Mouse (Mus musculus) megakaryocyte progenitor cell, adult 5-6 weeks (primary cell): ENCODE measurements around the gene Gpc1. TPM values are rescaled to one million over a fixed set of nuclear protein-coding genes. Genes with fewer than 3 reads are reported as not detected.

Experiments
- ATAC-seq: replicated peaks from 2 replicates; pipeline ENCODE4 v1.8.0; 2016; ENCODE audit warnings: mild to moderate bottlenecking, moderate TSS enrichment, inconsistent platforms; ENCODE audit not compliant: poor library complexity
- total RNA-seq, 2 experiments: library from RNA; stranded (forward) in 1 of 2; stranded (reverse) in 1 of 2; fragments of 157-497, 149-512 nt in 1 of 2; fragments of 200-1000 nt in 1 of 2; gene quantifications; 2 replicates each; pipeline versions ENCODE4 v1.2.3 to v1.2.4; 2015 to 2017

Gene Gpc1
- total RNA-seq, 2 experiments from 2014 or later: 41.5 to 70.5 TPM

DNA sequence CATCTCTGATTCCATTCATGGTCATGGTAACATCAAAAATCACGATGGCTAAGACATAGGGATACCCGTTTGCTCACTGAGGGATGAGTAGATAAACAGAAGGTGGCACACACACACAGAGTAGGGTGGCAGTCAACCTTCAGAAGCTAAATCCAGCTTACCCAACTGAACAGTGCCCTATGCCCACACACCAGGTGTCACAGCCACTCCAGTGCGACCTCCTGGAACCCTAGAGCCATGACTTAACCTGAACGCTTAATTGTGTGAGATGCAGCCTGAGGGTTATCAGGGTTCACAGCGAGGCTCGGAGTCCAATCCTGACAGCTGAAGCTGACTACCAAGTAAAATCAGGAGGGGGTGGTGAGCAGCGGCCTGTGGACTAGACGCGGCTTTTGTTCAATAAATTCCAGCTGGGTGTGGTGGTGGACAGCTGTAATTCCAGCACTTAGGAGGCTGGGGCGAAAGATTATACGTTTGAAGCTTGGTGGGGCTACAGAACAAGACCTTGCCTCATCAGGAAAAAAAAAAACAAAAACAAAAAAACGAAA, 46.1 kb downstream of the Gpc1 start:
- no peak for ATAC-seq

DNA sequence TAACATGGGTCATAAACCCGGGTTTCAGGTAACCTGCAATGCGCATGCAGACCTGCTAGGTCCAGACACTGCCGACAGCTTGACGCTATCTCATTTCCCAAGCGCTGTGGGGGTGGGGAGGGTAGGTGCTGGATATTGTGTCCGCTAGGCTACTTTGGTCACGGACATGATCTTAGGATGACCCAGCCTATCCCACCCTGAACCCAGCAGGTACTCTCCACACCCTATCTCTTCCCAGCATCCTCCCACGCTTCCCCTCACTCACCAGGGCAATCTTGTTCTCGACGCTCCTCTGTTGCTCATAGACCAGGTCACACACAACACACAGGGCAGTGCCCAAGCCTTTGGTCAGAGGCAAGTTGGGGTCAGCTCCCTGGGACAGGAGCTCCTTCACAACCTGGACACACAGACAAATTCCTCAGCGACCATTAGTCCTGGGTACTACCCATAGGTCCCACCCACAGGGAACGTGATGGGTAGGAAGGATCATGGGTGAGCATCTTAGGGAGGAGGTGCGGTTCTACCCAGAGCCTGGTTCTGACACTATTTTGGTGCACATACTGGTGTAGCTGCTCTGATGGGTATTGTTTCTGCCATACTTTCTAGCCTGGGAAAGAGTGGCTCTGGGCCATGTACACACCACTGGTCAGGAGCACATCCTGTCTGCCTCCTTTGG, 46.8 kb downstream of the Gpc1 start:
- ATAC-seq: no peak

DNA sequence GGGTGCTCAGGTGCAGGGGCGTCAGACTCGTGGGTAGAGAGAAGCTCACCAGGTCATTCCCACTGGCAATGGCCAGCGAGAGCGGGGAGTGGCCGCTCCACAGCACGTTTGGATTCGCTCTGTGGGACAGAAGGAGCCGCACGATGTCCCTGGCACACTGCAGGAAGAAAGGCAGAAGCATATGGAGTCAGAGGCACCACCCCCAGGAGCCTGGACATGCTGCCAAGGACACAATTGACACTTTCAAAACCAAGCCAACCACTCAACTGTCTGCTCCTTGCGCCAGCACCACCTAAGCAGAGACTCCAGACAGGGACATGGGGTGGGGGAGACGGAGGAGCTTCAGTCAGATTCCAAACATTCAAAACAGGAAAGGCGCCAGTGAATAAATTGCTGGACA, 47.8 kb downstream of the Gpc1 start:
- no peak for ATAC-seq

DNA sequence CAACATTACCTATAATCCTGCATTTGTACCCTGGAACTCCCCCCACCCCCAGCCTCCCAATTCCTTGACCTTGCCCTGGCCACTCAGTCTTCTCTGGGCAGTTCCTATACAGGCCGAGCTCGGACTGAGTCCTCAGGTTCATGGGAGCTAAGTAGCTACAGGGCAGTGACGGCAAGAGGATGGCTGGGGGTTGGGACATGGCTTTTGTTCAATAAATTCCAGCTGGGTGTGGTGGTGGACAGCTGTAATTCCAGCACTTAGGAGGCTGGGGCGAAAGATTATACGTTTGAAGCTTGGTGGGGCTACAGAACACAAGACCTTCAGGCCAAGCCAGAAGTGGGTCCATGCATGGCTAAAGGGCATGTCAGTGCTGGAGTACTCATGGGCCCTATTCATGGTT, 48.7 kb downstream of the Gpc1 start:
- no peak for ATAC-seq

DNA sequence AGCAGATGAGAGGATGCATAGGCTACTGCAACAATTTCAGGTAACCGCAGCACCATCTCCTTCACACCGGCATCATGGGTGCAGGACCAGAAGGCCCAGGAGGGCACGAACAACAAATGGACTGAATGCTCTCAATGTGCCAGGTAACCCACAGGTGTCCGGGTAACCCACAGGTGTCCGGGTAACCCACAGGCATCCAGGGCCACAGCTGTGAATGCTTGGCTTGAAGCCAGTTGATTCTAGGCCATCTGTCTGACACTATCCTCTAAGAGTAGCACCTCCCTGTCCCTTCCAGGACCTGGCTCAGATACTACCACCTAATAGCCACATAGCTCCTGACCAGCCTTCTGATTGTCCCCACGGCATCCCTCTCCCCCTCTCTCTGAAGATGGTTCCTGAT, 50.5 kb downstream of the Gpc1 start:
- no peak for ATAC-seq

DNA sequence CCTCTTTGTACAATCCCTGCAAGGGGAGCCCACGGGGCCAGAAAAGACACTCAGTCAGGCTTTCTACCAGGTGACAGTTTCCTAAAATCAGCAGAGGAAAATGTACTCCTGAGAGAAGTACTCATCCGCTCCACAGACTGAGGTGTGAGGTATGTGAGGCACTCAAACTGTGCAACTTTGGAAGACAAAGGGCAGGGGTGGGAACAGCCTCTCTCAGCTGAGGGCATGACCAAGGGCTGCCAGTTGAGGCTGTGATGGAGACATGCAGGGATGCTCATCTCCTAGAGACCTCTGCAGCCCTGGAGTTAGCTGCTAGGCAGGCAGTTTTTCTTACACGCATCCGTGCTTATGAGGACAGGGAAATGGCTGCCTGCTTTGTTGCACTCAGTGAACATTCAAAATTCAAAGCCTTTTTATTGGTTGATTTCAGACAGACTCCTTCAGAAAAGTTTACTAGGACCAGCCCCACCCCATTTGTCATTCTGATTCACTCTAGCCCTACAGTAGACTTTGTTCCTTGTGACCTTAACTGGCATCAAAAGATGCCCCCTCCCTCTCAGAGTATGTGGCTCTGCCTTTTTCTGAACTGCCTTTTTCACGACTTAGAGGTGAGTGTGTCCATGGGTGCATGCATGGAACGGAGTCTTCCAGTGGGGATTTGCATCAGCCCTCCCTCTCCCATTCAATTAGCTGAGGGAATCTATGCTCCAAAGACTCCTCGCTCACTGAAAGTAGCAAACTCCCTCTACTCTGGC, 57.6 kb downstream of the Gpc1 start:
- ATAC-seq: no peak

DNA sequence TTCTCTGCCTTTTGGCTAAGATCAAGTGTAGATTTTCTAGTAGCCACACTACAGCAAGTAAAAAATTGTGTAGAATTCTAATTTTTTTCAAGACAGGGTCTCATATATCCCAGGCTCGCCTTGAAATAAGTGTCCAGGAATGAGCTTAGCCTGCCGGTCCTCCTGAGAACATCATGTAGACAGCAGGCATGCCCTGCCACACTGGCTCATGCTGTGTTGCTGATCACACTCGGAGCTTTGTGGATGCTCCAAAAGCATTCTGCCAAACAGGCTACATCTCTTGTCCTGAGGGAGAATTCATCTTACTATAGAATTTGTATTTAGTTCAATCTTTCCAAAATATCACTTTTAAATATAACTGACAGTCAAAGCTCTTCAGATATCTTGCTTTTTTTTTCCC, 61.3 kb downstream of the Gpc1 start:
- ATAC-seq: no peak

DNA sequence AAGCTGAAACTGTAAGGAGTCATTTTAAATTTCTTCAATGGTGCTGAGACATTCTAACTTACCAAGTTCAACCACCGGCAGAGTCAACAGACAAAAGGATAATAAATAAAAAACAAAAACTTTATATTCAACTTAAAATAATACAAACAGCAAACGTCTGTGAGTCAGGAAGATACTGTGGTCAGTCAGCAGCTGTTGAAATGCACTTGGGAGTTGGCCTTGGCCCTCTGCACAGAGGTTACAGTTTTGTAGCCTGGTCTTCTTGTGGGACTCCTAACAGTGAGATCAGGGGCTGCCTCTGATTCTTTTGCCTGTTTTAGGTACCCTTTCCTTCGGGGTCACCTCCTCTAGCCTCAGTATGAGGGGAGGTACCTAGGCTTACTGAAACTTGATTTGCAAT, 62.5 kb downstream of the Gpc1 start:
- no peak for ATAC-seq

DNA sequence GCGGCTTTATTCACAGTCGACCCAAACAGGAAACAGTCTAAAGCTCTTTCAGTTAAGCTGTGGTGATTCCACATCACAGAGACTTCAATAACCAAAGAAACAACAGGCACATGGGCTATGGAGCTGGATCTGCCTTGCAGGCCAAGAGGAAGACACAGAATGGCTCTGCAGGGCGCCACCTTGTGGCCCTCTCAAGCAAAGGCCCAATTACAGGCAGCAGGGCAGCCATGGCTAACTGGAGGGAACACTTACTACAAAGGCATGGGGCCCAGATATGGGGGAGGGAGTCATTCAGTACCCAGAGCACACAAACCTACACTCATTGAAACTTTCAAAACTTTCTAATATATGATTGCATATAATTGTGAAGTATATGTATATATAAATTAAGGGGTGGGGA, 63.6 kb downstream of the Gpc1 start:
- ATAC-seq: peak; percentile 99

DNA sequence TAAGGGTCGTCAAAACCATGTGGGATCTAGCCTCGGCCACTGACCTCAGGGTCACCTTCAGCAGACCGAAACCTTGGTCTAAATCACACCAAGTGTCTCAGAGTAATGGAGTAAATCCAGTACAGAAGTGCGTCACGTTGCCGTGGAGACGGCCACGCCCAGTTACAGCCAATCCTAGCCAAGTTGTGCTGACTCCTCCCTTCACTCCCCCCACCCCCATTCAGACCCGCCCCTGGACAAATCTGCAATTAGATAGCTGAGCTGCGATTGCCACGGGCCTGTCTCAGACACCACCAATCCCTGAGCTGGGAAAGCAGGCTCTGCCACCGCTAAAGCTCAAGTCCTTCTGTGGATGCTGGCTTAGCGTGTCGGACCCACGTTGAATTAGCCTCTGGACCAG, 71.3 kb downstream of the Gpc1 start, which contains the start of gene Ankmy1:
Ankmy1 (minus strand) TSS at position 121 of the 400 bp plus-strand sequence.
- ATAC-seq: peak; percentile 42

DNA sequence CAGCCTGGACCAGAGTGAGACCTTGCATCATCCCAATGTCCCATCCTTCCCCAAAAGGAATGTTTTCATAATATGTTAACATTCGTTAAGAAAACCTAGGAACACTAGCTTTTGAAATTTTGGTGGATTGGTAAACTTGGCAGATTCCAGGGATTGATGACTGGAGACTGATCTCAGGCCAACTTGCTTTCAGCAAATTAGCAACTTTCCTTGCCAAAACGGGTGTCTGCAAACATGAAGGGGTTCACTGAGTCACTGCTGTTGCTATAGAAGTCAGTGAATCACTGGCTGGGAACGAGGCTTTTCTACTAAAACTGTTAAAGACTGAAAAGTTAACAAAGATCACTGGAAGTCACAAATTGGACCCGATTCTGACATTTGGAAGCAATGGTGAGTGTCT, 72.2 kb downstream of the Gpc1 start:
- no peak for ATAC-seq

DNA sequence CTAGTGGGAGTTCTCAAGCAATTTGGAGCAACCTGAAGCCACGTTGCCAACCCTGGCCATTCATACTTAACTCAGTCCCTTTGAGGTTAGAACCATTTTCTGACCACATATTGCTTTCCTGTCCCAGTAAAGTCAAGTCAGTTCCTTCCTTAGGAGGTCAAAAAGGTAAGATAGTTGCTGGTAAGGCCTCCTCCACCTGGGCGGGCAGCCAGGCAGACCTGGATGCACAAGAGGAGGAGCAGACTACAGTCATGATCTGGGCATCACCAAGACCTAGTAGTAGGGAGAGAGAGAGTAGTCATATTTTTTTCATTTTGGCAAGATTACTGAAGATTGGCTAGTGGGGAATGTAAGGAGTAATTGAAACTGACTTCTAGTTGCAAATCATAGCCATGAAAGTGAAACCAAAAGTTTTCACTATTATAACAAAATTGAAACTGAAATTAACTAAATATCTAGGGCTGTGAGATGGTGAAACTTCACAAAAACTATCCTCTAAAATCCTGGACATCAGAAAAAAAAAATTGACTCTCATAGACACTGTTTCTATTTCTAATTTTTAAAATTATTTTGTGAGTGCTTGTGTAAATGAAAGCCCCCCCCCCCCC, 74.4 kb downstream of the Gpc1 start:
- ATAC-seq: no peak

DNA sequence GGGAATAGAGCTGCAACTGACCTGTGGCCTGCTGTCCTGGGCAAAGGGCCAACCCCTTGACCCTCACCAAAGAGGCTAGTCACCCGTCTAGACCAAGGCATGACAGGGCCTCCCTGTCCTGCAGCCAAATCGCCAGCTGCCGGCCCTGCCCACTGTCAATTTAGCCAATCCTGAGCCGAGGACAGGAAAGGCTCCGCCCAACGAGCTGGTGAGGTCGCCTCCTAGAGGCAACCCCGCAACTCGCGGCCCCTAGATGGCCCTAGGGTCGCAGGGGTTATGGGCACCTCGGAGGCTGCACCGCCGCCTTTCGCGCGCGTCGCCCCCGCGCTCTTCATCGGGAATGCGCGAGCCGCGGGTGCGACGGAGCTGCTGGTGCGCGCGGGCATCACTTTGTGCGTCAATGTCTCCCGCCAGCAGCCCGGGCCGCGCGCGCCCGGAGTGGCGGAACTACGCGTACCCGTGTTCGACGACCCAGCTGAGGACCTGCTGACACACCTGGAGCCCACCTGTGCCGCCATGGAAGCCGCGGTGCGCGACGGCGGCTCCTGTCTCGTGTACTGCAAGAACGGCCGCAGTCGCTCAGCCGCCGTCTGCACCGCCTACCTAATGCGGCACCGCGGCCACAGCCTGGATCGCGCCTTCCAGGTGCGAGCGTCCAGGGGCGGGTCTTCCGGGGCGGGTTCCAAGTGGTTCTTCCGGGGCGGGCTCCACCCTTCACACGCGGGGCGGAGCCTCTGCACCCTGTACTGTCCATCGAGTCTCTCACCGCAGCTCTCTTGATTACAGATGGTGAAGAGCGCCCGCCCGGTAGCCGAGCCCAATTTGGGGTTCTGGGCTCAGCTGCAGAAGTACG, 75.6 kb downstream of the Gpc1 start, which contains the start of gene Dusp28:
Dusp28 (plus strand) TSS at position 203 of the 853 bp plus-strand sequence.
- peak; percentile 61 for ATAC-seq

DNA sequence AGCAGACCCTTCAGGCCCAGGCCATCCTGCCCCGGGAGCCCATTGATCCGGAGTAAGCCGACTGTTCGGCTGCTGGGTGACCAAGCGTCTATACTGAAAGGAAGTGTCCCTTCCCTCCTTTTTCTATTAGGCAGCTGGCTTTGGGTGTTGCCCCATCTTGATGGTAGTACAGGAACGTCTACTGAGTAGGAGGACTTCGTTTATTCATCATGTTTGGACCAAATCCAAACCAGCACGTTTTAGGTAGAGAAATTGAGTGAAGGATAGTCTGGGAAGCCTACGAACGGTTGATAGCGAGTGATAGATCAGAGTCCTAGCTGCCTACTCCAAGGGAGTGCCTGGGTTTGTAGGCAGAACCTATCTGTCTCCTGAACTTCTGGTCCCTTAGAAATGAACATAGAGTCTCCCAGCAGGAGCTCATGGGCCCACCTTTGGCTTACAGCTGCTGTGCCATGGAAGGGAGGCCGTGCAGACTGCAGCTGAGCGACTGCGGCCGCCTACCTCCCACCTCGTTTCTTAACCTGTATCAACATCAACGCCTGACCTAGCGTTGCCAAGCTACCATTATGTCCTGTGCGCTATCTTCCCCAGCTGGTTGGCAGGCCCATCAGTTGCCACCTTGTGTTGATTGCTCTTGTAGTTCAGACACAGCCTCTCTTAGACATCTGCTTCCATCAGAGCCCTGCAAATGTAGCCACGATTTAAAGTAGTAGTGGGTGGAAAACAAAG, 76.4 kb downstream of the Gpc1 start:
- peak; percentile 14 for ATAC-seq

DNA sequence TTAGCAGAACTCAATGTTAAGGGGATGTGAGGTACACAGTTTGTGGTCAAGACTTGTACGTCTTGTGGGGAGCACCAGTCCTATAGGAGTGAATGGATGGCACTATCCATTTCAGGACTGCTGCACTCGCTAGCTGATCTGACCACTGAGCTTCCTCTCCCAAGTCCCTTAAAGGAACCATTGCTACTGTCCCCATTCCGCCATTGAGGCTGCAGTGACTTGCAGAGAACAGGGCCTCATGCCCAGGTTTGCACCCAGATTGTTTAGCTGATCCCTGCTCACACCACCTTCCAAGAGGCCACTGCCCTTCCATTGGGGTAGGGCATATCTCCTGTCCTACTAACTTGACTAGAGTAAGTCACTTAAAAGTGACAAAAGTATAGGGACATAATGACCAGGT, 77.2 kb downstream of the Gpc1 start:
- ATAC-seq: no peak

DNA sequence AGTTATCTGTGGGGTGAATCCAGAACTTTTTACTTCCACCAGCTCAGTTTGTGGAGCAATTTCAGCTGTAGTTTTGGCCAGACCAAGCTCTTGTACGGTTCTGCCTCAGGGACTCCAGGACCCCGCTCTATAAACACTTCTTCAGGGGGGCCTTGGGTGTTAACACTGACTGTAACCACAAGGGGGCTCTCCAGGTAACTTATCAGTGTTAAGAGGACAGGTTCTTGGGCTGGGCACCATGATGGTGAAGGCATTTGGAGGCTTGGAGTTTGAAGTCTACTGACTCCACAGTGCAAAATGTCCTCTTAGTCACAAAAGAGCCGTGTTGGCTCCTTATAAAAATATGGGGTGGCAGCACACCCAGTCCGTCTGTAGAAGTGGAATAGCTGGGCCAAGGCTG, 77.6 kb downstream of the Gpc1 start:
- no peak for ATAC-seq
